Mouse (Mus musculus) hindbrain, postnatal 0 days (tissue): ENCODE data around the gene Limch1. TPM values are rescaled to one million over a fixed set of nuclear protein-coding genes. Genes with fewer than 3 reads are reported as not detected.

ENCODE experiments used
- ATAC-seq: fragments of 200-750 bp; cut with Nextera tagmentation; 2 replicates; pipeline ENCODE4 v1.8.0; 2017; ENCODE audit warnings: mild to moderate bottlenecking, moderate TSS enrichment, moderate library complexity
- DNase-seq: peaks from one replicate; pipeline ENCODE4 v3.0.0-alpha.2; 2015; ENCODE audit warnings: low spot score
- H3K27ac ChIP-seq: fragments of 300-500 bp; sonication (generic); 2 replicates; pipeline ENCODE4 v1.5.1; 2014; ENCODE audit warnings: mild to moderate bottlenecking
- H3K27me3 ChIP-seq: fragments of 300-500 bp; sonication (generic); 2 replicates; pipeline ENCODE4 v1.6.1; 2014; ENCODE audit warnings: low read length, mixed read lengths; ENCODE audit not compliant: insufficient read depth
- H3K36me3 ChIP-seq: fragments of 300-500 bp; sonication (generic); 2 replicates; pipeline ENCODE4 v1.6.1; 2014; ENCODE audit warnings: low read length, mixed read lengths; ENCODE audit not compliant: insufficient read depth
- H3K4me1 ChIP-seq: fragments of 300-500 bp; sonication (generic); 2 replicates; pipeline ENCODE4 v1.6.1; 2014; ENCODE audit warnings: antibody characterized with exemption, low read length, mixed read lengths; ENCODE audit not compliant: insufficient read depth
- H3K4me2 ChIP-seq: fragments of 300-500 bp; sonication (generic); 2 replicates; pipeline ENCODE4 v1.6.1; 2014; ENCODE audit warnings: low read depth, mild to moderate bottlenecking, low read length, moderate library complexity, mixed read lengths
- H3K4me3 ChIP-seq: fragments of 300-500 bp; sonication (generic); 2 replicates; pipeline ENCODE4 v1.5.1; 2014; ENCODE audit warnings: low read length
- H3K9ac ChIP-seq: fragments of 300-500 bp; sonication (generic); replicated peaks from 2 replicates; pipeline ENCODE4 v1.6.1; 2014; ENCODE audit warnings: mild to moderate bottlenecking, low read length, moderate library complexity, mixed read lengths
- H3K9me3 ChIP-seq: fragments of 300-500 bp; sonication (generic); 2 replicates; pipeline ENCODE4 v1.6.1; 2016; ENCODE audit warnings: low read length, mixed read lengths
- CTCF ChIP-seq: IDR thresholded peaks from 2 replicates; pipeline ENCODE4 v1.5.1; 2016; ENCODE audit warnings: antibody characterized with exemption, control low read depth, low read depth
- WGBS: fragments of 180-500 bp; shearing (Covaris S2); extraction: QIAGEN DNeasy Blood & Tissue Kit; methylation state at CpG from one replicate; pipeline ENCODE4 v1.1.7; 2014; 5-methylcytosine and 5-hydroxymethylcytosine counted together
- polyA plus RNA-seq: library from polyadenylated mRNA; unstranded; fragments of >200 nt; fragmentation: Nextera tagmentation; extraction: Ambion mirVana; gene quantifications from 2 replicates; pipeline ENCODE4 v1.2.1, GENCODE M21; 2015
- total RNA-seq: library from RNA; depleted of rRNA; stranded (reverse); fragments of >200 nt; gene quantifications from 2 replicates; pipeline ENCODE4 v1.2.3, GENCODE M21; 2014

Limch1 gene
- total and polyA plus RNA-seq, 2 experiments from 2014 or later: 50.4 to 72.4 TPM

DNA sequence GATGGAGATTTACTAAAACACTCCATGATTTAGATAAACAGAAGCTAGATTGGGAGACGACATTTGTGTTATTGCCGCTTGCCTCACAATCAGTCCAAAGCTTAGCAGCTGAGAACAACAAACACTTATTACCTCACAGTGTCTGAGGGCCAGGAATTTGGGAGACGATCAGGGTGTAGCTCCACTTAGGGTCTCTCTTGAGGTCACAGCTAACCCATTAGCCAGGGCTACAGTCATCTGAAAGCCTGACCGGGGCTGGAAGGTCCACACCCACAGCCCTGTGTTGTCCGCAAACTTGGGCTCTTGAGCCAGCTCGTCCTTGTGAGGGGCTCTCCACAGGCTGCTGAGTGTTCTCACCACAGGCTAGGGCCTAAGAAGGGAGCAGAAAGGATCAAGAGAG, 32.8 kb upstream of the Limch1 start:
- Histone ChIP-seq H3K4me1 (no peaks in the 10 kb centered on the region), H3K4me3 (no peak overlapping the region), H3K9ac (no peak overlapping the region), H3K9me3 (no peaks in the 10 kb centered on the region), H3K27me3 (no peaks in the 10 kb centered on the region), H3K4me2 (no peak overlapping the region), H3K27ac (no peak overlapping the region), H3K36me3 (no peaks in the 10 kb centered on the region)
- 80% methylated on average over 6 of the region's 6 CpGs for WGBS
- no peak for TF ChIP-seq CTCF
- DNase-seq: no peak
- no peak for ATAC-seq

- Histone ChIP-seq H3K4me3 (no peak overlapping the region), H3K4me1 (no peaks in the 10 kb centered on the region), H3K9ac (no peak overlapping the region), H3K9me3 (no peaks in the 10 kb centered on the region), H3K27me3 (no peaks in the 10 kb centered on the region), H3K27ac (no peak overlapping the region), H3K36me3 (no peaks in the 10 kb centered on the region), H3K4me2 (no peak overlapping the region)
- TF ChIP-seq CTCF: no peak
- ATAC-seq: no peak
- no peak for DNase-seq
- WGBS: 50% methylated on average over 4 of the region's 4 CpGs
Measured at GRCm38 (mm10) chr5:66715498-66715931, 30.1 kb upstream of the Limch1 start.

- no peak for DNase-seq
- TF ChIP-seq CTCF: no peak
- Histone ChIP-seq H3K27ac (no peak overlapping the region), H3K36me3 (no peaks in the 10 kb centered on the region), H3K9me3 (no peaks in the 10 kb centered on the region), H3K9ac (no peak overlapping the region), H3K4me3 (no peak overlapping the region), H3K4me2 (no peak overlapping the region), H3K4me1 (no peaks in the 10 kb centered on the region; the same call in 1 of the 2 replicates), H3K27me3 (no peaks in the 10 kb centered on the region)
- 56% methylated on average over 4 of the region's 4 CpGs for WGBS
- no peak for ATAC-seq
Measured at GRCm38 (mm10) chr5:66717931-66718330, 27.7 kb upstream of the Limch1 start.

GRCm38 (mm10) chr5:66718413-66718812, 27.2 kb upstream of the Limch1 start:
- no peak overlapping the region for H3K9ac ChIP-seq
- no peak overlapping the region for H3K27ac ChIP-seq
- H3K36me3 ChIP-seq: no peaks in the 10 kb centered on the region
- WGBS: 47% methylated on average over 3 of the region's 3 CpGs
- no peak for DNase-seq
- no peak overlapping the region for H3K4me2 ChIP-seq
- H3K9me3 ChIP-seq: no peaks in the 10 kb centered on the region
- no peak for TF ChIP-seq CTCF
- no peak overlapping the region for H3K4me3 ChIP-seq
- no peaks in the 10 kb centered on the region; the same call in 1 of the 2 replicates for H3K4me1 ChIP-seq
- no peak for ATAC-seq
- H3K27me3 ChIP-seq: no peaks in the 10 kb centered on the region

DNA sequence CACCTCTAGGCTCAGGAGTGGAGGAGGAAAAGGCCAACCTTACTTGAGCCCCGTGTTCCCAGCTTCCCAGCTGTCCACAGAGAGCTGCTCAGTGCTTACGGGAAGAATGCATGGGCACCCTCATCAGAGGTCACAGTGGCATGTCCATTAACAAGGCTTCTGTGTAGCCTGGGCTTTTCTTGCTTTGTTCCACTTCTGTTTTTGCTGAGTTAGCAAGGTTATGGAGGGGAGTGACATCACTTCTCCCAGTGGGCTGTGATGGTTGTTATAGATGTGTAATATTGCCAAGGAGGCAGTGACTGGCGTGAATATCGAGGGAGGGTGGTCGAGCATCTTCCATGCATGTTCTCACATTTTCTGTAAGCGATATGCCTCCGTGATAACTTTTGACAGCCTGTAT, 26.7 kb upstream of the Limch1 start:
- TF ChIP-seq CTCF: no peak
- H3K36me3 ChIP-seq: no peaks in the 10 kb centered on the region
- no peak for ATAC-seq
- H3K4me1 ChIP-seq: no peaks in the 10 kb centered on the region; the same call in 1 of the 2 replicates
- no peak overlapping the region for H3K27ac ChIP-seq
- H3K9me3 ChIP-seq: no peaks in the 10 kb centered on the region
- DNase-seq: no peak
- no peak overlapping the region for H3K9ac ChIP-seq
- H3K4me3 ChIP-seq: no peak overlapping the region
- WGBS: 67% methylated on average over 7 of the region's 7 CpGs
- no peaks in the 10 kb centered on the region for H3K27me3 ChIP-seq
- no peak overlapping the region for H3K4me2 ChIP-seq

- no peaks in the 10 kb centered on the region for H3K36me3 ChIP-seq
- H3K27ac ChIP-seq: no peak overlapping the region
- 19% methylated on average over 5 of the region's 5 CpGs for WGBS
- no peak overlapping the region for H3K9ac ChIP-seq
- H3K9me3 ChIP-seq: no peaks in the 10 kb centered on the region
- no peaks in the 10 kb centered on the region; the same call in 1 of the 2 replicates for H3K4me1 ChIP-seq
- no peak for TF ChIP-seq CTCF
- no peaks in the 10 kb centered on the region for H3K27me3 ChIP-seq
- H3K4me3 ChIP-seq: no peak overlapping the region
- DNase-seq: no peak
- ATAC-seq: no peak
- H3K4me2 ChIP-seq: no peak overlapping the region
Measured at GRCm38 (mm10) chr5:66720921-66721320, 24.7 kb upstream of the Limch1 start.

DNA sequence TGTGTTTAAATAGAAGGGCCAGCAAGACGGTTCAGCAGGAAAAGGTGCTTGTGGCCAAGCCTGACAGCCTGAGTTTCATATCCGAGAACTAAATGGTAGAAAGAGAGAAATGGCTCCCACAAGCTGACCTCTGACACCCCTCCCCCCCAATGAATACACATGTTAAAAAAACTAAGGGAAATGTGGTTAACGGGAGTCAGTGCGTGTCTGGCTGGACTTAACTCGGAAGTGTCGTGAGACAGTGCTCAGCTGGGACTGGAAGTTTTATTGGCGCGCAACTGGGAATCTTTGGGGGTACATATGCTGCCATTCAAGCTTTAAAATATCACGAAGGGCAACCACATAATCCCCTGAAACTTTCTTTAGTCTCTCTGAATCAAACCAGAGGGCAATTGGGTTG, 23.0 kb upstream of the Limch1 start:
- no peaks in the 10 kb centered on the region for H3K9me3 ChIP-seq
- H3K9ac ChIP-seq: no peak overlapping the region
- no peaks in the 10 kb centered on the region; the same call in 1 of the 2 replicates for H3K4me1 ChIP-seq
- DNase-seq (no peak), ATAC-seq (no peak)
- no peak for TF ChIP-seq CTCF
- WGBS: 76% methylated on average over 9 of the region's 9 CpGs
- no peak overlapping the region for H3K4me3 ChIP-seq
- H3K36me3 ChIP-seq: no peaks in the 10 kb centered on the region
- H3K27me3 ChIP-seq: no peaks in the 10 kb centered on the region
- H3K27ac ChIP-seq: peak overlapping the region; percentile 4; the same call in 1 of the 2 replicates
- no peak overlapping the region for H3K4me2 ChIP-seq
